Mouse (Mus musculus): ENCODE measurements around the gene Slc25a26. TPM values are rescaled to one million over a fixed set of nuclear protein-coding genes. Genes with fewer than 3 reads are reported as not detected.
"Not testable (repeated sequence)": the region's sequence is repeated elsewhere in the genome, so short reads cannot be mapped to it uniquely, and the experiment has no call there.

Slc25a26 gene
- polyA plus RNA-seq, 1 experiment from 2014 or later: 9.1 TPM

DNA sequence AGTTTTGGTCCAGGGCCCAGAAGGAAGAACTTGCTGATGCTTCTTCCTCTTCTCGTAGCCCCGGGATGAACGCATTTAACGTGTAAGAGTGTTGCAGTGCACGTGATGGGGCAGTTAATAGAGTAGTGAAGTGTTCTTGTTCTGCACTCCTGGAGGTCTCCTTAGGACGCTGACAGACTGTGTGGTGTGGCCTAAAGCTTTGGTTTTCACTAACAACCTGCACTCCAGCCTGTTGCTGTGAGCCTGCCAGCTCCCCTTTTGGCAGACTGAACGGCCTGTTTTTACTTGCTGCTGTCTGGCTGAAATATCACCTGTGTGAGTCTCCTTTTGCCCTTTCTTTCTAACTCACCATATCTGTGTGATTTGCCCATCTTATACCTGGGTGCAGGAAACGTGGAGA lies 36.3 kb downstream of the Slc25a26 start:
- Histone ChIP-seq H3K4me1 (peaks cover 23% of the 10 kb centered on the region), H3K36me3 (no peaks in the 10 kb centered on the region), H3K9ac (replicated peaks) (no peak overlapping the region), H3K4me3 (no peak overlapping the region), H3K27me3 (no peaks in the 10 kb centered on the region), H3K9me3 (no peaks in the 10 kb centered on the region), H3K27ac (replicated peaks) (no peak overlapping the region), H3K4me2 (replicated peaks) (no peak overlapping the region)
- ATAC-seq (replicated peaks): 0 out of 2 replicates have a peak, but pooled peaks have one; percentile 32
- 44% methylated on average over 8 of the region's 8 CpGs for WGBS

DNA sequence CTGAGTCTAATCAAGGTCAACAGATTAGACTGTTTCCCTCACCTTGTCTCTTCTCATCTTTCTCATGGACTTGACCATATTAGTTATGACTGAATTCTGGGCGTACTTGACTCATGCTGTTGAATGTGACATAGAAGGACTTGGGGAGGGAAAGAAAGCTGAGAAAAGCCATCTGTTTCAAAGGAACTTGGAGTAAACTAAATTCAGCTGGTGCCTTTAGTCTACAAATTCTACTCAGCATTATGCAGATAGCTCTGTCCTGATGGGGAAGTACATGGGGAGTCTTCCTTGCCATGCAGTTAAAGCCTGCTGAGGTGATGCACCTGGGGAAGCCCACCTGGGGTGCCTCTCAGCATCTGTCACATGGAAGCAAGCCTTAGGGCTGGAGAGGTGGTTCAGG lies 37.5 kb downstream of the Slc25a26 start:
- ATAC-seq (replicated peaks): no peak
- 65% methylated on average over 1 of the region's 1 CpGs for WGBS
- Histone ChIP-seq H3K4me2 (replicated peaks) (no peak overlapping the region), H3K9ac (replicated peaks) (no peak overlapping the region), H3K9me3 (no peaks in the 10 kb centered on the region), H3K27ac (replicated peaks) (no peak overlapping the region), H3K4me3 (no peak overlapping the region), H3K36me3 (no peaks in the 10 kb centered on the region), H3K27me3 (no peaks in the 10 kb centered on the region), H3K4me1 (peaks cover 23% of the 10 kb centered on the region)

DNA sequence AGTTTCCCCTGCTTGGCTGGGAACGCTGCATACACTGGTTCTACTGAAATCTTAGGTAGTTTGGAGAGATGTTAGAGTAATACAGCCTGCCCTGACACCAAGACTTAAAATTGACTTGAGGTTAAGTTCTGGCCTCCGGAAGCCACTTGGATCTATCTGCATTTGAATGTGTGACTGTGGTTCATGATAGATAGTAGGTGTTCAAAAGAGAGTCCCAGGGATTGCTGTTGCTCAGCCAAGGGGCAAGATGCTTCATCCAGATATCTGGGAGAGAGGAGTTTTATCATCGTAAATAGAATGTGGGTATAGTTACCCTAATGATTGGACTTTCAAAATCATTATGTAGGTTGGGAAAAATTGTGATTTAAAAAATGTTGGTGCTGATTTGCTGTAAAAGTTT lies 40.0 kb downstream of the Slc25a26 start:
- Histone ChIP-seq H3K27me3 (no peaks in the 10 kb centered on the region), H3K4me3 (no peak overlapping the region), H3K36me3 (no peaks in the 10 kb centered on the region), H3K9me3 (no peaks in the 10 kb centered on the region), H3K4me1 (peaks cover 23% of the 10 kb centered on the region), H3K27ac (replicated peaks) (no peak overlapping the region), H3K9ac (replicated peaks) (no peak overlapping the region), H3K4me2 (replicated peaks) (no peak overlapping the region)
- 78% methylated on average over 3 of the region's 3 CpGs for WGBS
- no peak for ATAC-seq (replicated peaks)

DNA sequence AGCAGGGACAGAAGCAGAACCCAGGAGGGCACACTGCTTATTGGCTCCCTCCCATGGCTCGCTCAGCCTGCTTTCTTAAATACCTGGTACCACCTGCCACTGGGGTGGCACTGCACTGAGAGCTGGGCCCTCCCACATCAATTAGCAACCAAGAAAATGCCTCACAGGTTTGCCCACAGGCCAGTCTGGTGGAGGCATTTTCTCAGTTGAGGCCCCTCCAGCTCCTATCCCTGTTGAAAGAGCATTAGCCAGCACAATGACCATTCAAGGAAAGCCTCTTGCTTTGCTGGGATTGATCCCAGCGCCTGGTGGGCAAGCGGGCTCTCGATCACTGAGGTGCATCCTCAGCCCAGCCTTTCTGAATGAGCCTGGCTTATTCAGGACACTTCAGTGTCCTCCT lies 40.5 kb downstream of the Slc25a26 start:
- Histone ChIP-seq H3K36me3 (no peaks in the 10 kb centered on the region), H3K9me3 (no peaks in the 10 kb centered on the region), H3K4me3 (no peak overlapping the region), H3K4me1 (peaks cover 23% of the 10 kb centered on the region), H3K9ac (replicated peaks) (no peak overlapping the region), H3K27me3 (no peaks in the 10 kb centered on the region), H3K27ac (replicated peaks) (no peak overlapping the region), H3K4me2 (replicated peaks) (no peak overlapping the region)
- ATAC-seq (replicated peaks): no peak
- WGBS: 24% methylated on average over 4 of the region's 4 CpGs

DNA sequence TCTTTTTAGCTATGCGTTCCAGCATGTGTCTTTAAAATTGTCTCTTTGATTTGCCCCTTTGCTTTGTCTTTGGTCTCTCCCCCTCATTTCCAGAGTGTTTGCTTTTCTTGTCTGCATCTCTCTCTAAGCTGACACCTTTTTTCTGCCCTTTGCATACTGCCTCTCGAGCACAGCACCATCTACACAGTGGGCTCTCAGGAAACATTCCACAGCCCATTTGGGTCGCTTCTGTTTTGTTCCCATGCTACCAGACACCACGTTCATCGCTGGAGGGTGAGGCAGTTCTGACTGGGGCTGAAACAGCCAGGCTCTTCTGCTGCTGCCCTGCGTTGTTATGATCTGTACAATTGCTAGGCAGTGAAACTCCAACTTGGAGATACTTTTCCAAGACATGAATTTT lies 41.0 kb downstream of the Slc25a26 start:
- 27% methylated on average over 6 of the region's 6 CpGs for WGBS
- Histone ChIP-seq H3K27me3 (no peaks in the 10 kb centered on the region), H3K4me2 (replicated peaks) (no peak overlapping the region), H3K9ac (replicated peaks) (no peak overlapping the region), H3K4me1 (peaks cover 21% of the 10 kb centered on the region), H3K9me3 (no peaks in the 10 kb centered on the region), H3K27ac (replicated peaks) (no peak overlapping the region), H3K4me3 (no peak overlapping the region), H3K36me3 (no peaks in the 10 kb centered on the region)
- ATAC-seq (replicated peaks): no peak

DNA sequence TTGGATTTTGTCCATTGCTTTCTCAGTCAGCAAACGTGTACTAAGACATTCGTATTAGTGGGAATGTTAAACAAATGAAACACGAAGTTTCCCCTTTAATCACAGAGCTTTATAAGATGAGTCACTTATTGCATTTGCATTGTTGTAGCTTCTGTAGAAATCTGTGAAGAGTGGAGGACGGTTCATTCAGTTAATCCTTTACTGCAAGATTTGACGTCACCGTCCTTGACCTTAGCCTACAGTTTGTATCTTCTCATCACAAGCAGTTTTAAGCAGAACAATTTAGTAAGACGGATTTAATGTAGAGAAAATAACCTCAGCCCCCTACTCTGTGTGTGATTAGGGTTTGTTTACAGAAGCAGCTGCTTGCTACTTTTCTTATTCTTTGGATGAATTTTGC lies 41.7 kb downstream of the Slc25a26 start:
- H3K4me1 ChIP-seq: peaks cover 14% of the 10 kb centered on the region
- ATAC-seq (replicated peaks): no peak
- no peaks in the 10 kb centered on the region for H3K36me3 ChIP-seq
- H3K4me3 ChIP-seq: no peak overlapping the region
- H3K27me3 ChIP-seq: no peaks in the 10 kb centered on the region
- H3K9me3 ChIP-seq: no peaks in the 10 kb centered on the region
- WGBS: 59% methylated on average over 7 of the region's 7 CpGs
- H3K27ac ChIP-seq (replicated peaks): no peak overlapping the region
- H3K9ac ChIP-seq (replicated peaks): no peak overlapping the region
- H3K4me2 ChIP-seq (replicated peaks): no peak overlapping the region

DNA sequence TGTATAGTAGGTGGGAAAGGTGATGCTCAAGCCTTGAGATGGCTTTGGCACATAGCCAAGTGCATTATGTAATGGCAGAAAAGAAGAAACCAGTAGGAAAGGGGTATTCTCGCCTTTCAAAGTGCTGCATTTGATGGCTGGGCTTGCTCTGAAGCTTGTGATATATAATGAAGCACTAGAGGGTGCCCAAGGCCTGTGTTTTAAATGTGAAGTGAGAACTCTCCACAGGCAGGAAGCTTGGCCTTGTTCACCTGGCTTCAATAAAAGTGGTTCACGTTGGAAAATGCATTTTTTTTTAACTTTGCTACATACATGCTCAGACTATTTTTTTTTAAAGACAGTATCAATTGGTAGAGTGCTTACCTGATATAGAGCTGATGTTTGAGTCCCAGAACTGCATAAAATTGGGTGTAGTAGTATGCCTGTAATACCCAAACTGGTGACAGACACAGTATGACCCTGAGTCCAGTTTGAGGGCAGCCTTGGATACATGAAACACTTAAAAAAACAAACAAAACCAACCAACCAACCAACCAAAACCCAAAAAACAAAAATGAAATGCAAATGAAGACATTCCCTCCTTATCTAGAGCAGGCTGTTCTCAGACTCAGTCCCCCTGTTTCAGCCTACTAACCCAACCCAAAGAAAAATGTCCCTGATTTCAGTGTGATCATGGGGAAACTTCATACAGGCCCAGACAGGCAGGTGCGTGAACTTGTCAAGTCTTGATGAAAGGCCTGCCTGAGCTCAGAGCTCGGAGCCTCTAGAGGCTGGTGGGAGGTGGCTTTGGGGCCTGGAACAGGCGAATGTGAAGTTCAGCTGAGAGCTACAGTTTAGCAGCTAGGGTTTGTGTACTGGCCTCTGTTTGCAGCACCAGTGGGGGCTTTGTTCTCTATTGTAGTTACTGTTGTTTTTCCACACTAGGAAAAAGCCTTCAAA lies 44.0 kb downstream of the Slc25a26 start:
- WGBS: 41% methylated on average over 5 of the region's 5 CpGs
- Histone ChIP-seq H3K36me3 (no peaks in the 10 kb centered on the region), H3K9me3 (no peaks in the 10 kb centered on the region), H3K4me2 (replicated peaks) (no peak overlapping the region), H3K9ac (replicated peaks) (no peak overlapping the region), H3K27me3 (no peaks in the 10 kb centered on the region), H3K4me3 (no peak overlapping the region), H3K4me1 (0 out of 2 replicates have a peak, but pooled peaks cover 3% of the 10 kb centered on the region), H3K27ac (replicated peaks) (no peak overlapping the region)
- peak; percentile 61; the same call in 1 of the 2 replicates for ATAC-seq (replicated peaks)

DNA sequence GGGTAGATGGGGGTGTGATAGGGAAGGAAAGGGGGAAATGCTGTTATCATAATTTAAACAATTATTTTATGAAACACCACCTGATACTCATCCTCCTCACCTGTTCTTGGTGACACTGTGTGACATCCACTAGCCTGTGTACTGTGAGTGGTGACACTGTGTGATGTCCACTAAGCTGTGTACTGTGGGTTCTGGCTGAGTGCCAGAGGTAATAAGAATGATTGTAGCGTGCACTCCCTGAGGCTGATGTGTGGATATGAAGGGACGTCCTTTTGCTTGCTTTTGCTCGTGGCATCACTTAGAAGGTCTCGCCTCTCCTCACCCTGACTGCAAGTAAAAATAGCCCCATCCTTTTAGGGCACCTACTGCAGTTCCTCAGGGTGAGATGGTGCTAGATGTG lies 47.1 kb downstream of the Slc25a26 start:
- 51% methylated on average over 4 of the region's 4 CpGs for WGBS
- H3K9ac ChIP-seq (replicated peaks): no peak overlapping the region
- H3K36me3 ChIP-seq: no peaks in the 10 kb centered on the region

DNA sequence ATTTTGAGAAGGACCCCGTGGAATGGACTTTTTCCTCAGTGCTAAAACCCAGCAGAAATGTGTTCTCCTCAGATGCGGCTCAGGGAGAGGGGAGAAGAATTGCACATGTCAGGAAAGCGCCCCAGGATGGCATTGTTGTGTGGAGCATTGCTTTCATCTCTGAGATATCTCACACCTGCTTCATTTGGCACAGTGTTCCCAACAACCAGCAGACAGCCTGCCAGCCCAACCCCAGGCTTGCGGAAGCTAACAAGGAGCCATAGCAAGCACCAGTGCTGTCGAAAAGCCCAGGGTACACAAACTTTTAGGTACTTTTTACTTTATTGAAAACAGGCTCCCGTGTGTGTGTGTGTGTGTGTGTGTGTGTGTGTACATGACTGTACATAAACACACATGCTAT lies 50.2 kb downstream of the Slc25a26 start:
- H3K4me3 ChIP-seq: no peak overlapping the region
- no peaks in the 10 kb centered on the region for H3K9me3 ChIP-seq
- ATAC-seq (replicated peaks): no peak
- no peak overlapping the region for H3K27ac ChIP-seq (replicated peaks)
- no peak overlapping the region for H3K4me2 ChIP-seq (replicated peaks)
- 57% methylated on average over 6 of the region's 6 CpGs for WGBS
- H3K9ac ChIP-seq (replicated peaks): no peak overlapping the region
- no peaks in the 10 kb centered on the region for H3K36me3 ChIP-seq
- no peaks in the 10 kb centered on the region for H3K27me3 ChIP-seq
- H3K4me1 ChIP-seq: no peaks in the 10 kb centered on the region

More for the DNA sequence above, 47.1 kb downstream of the Slc25a26 start:
- no peak for ATAC-seq (replicated peaks)
- H3K27ac ChIP-seq (replicated peaks): no peak overlapping the region
- H3K27me3 ChIP-seq: no peaks in the 10 kb centered on the region
- H3K9me3 ChIP-seq: no peaks in the 10 kb centered on the region
- no peak overlapping the region for H3K4me2 ChIP-seq (replicated peaks)
- H3K4me3 ChIP-seq: no peak overlapping the region
- H3K4me1 ChIP-seq: no peaks in the 10 kb centered on the region

DNA sequence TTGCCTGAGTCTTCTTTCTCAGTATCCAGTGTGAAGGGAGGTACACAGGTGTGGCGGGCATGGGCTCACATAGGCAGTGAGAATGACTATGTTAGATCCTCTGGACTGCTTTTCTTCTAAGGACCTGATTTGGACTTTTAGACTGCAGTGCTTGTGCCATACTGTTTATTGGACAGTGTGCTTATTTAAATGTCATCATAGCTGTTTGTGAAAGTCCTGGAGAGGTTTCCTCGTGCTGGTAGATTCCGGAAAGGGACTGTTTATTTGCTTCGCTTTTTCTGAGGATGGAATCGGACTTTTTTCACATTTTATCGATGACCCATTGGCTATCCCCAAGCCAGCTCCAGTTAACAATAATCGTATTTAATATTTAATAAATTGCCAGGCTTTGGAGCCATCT lies 50.7 kb downstream of the Slc25a26 start:
- no peak for ATAC-seq (replicated peaks)
- no peaks in the 10 kb centered on the region for H3K36me3 ChIP-seq
- no peak overlapping the region for H3K4me2 ChIP-seq (replicated peaks)
- 89% methylated on average over 7 of the region's 7 CpGs for WGBS
- no peak overlapping the region for H3K4me3 ChIP-seq
- H3K27ac ChIP-seq (replicated peaks): no peak overlapping the region
- H3K9ac ChIP-seq (replicated peaks): no peak overlapping the region
- H3K27me3 ChIP-seq: no peaks in the 10 kb centered on the region
- H3K4me1 ChIP-seq: no peaks in the 10 kb centered on the region
- H3K9me3 ChIP-seq: no peaks in the 10 kb centered on the region

DNA sequence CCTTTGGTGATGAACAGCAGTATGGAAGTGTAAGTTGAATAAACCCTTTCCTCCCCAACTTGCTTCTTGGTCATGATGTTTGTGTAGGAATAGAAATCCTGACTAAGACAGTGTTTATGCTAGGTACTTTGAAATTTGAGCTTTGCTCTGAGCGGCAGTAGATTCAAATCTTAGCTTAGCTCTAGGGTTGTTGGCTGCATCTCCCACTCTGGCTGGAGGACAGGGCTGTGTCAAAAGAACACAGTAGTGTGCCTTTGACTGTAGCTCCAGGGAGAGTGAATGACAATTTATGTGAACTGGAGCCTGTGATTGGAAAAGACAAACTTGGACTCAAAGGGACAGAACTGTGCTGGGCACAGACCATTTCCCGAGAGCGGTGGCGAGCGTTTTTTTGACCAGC lies 53.0 kb downstream of the Slc25a26 start:
- Histone ChIP-seq H3K9me3 (no peaks in the 10 kb centered on the region), H3K4me3 (no peak overlapping the region), H3K27ac (replicated peaks) (no peak overlapping the region), H3K9ac (replicated peaks) (no peak overlapping the region), H3K4me2 (replicated peaks) (no peak overlapping the region), H3K36me3 (no peaks in the 10 kb centered on the region), H3K4me1 (no peaks in the 10 kb centered on the region), H3K27me3 (no peaks in the 10 kb centered on the region)
- 90% methylated on average over 5 of the region's 5 CpGs for WGBS
- ATAC-seq (replicated peaks): no peak

DNA sequence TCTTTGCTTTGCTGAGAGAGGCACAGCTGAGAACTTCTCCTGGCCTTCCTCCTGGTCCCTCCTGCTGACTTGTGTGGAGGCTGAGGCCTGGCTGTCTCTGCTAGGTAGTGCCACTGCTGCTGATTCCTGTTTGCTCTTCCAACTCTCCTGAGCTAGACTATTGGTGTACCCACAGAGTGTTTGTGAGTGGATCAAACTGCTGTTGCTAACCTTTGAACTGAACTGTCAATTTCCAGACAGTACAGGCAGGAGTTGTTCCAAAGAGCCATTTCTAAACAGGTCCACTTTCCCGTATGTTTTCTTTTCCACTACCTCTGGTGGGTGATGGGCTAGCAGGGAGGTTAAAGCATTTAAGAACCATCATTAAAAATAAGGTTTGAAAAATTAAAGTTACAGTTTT lies 58.5 kb downstream of the Slc25a26 start:
- not testable (repeated sequence) for H3K9ac ChIP-seq (replicated peaks); ATAC-seq (replicated peaks); H3K36me3 ChIP-seq; H3K4me1 ChIP-seq; H3K9me3 ChIP-seq; H3K27me3 ChIP-seq; H3K27ac ChIP-seq (replicated peaks); H3K4me2 ChIP-seq (replicated peaks); H3K4me3 ChIP-seq
- WGBS: 73% methylated on average over 1 of the region's 1 CpGs

DNA sequence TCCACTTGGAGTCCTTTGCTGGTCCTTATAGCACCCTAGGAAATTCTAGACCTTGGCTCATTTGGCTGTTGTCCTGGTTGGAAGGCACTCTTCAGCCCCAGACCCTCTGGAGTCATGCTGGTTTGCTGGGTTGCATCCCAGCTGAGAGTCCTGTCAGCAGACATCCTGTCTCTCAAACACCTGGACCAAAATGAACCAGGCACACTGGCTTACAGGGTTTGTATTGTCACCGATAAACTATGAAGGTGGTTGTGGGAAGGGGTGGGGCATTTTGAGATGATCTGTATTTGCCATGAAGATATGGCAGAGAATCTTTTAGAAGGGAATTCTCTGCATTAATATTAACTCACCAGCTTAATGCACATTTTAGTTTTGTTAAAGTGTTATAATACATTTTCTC lies 60.8 kb downstream of the Slc25a26 start:
- Histone ChIP-seq H3K4me1 (no peaks in the 10 kb centered on the region), H3K4me2 (replicated peaks) (no peak overlapping the region), H3K4me3 (no peak overlapping the region), H3K27me3 (no peaks in the 10 kb centered on the region), H3K27ac (replicated peaks) (no peak overlapping the region), H3K9me3 (no peaks in the 10 kb centered on the region), H3K36me3 (no peaks in the 10 kb centered on the region), H3K9ac (replicated peaks) (no peak overlapping the region)
- 90% methylated on average over 1 of the region's 1 CpGs for WGBS
- no peak for ATAC-seq (replicated peaks)

Measured in forebrain, embryonic 15.5 days (tissue).